Mouse (Mus musculus): ENCODE results near the gene Prkag2.

Gene Prkag2

GRCm38 (mm10) chr5:24969241-24969880 lies 131.1 kb downstream of the Prkag2 start:
- no peak for DNase-seq (ENCODE audit: low read depth, low spot score)

- no peak for DNase-seq (ENCODE audit: low read depth, low spot score)
Measured at GRCm38 (mm10) chr5:24968792-24969191, 131.7 kb downstream of the Prkag2 start.

- DNase-seq (ENCODE audit: low read depth, low spot score), result no peak
Measured at GRCm38 (mm10) chr5:24967898-24968535, 132.4 kb downstream of the Prkag2 start.

- no peak for DNase-seq (ENCODE audit: low read depth, low spot score)
Measured at GRCm38 (mm10) chr5:24963776-24964175, 136.7 kb downstream of the Prkag2 start.

GRCm38 (mm10) chr5:24960791-24961190 lies 139.7 kb downstream of the Prkag2 start:
- no peak for DNase-seq (ENCODE audit: low read depth, low spot score)

- no peak for DNase-seq (ENCODE audit: low read depth, low spot score)
Measured at GRCm38 (mm10) chr5:24959758-24960157, 140.7 kb downstream of the Prkag2 start.

GRCm38 (mm10) chr5:24958596-24958995 lies 141.8 kb downstream of the Prkag2 start:
- no peak for DNase-seq (ENCODE audit: low read depth, low spot score)

GRCm38 (mm10) chr5:24956891-24957290 lies 143.6 kb downstream of the Prkag2 start:
- DNase-seq (ENCODE audit: low read depth, low spot score), result no peak

GRCm38 (mm10) chr5:24952842-24953741 lies 147.3 kb downstream of the Prkag2 start:
- DNase-seq (ENCODE audit: low read depth, low spot score), result no peak

- no peak for DNase-seq (ENCODE audit: low read depth, low spot score)
Measured at GRCm38 (mm10) chr5:24952212-24952611, 148.2 kb downstream of the Prkag2 start.

GRCm38 (mm10) chr5:24950891-24951574 lies 149.4 kb downstream of the Prkag2 start:
- DNase-seq (ENCODE audit: low read depth, low spot score), result no peak

GRCm38 (mm10) chr5:24950039-24950438 lies 150.4 kb downstream of the Prkag2 start:
- no peak for DNase-seq (ENCODE audit: low read depth, low spot score)

- no peak for DNase-seq (ENCODE audit: low read depth, low spot score)
Measured at GRCm38 (mm10) chr5:24938046-24938822, 162.2 kb downstream of the Prkag2 start.

- DNase-seq (ENCODE audit: low read depth, low spot score), result no peak
Measured at GRCm38 (mm10) chr5:24936451-24936850, 164.0 kb downstream of the Prkag2 start.

GRCm38 (mm10) chr5:24935446-24935845 lies 165.0 kb downstream of the Prkag2 start:
- no peak for DNase-seq (ENCODE audit: low read depth, low spot score)

- DNase-seq (ENCODE audit: low read depth, low spot score), result no peak
Measured at GRCm38 (mm10) chr5:24933760-24934159, 166.7 kb downstream of the Prkag2 start.

- no peak for DNase-seq (ENCODE audit: low read depth, low spot score)
Measured at GRCm38 (mm10) chr5:24931578-24932185, 168.8 kb downstream of the Prkag2 start.

- DNase-seq (ENCODE audit: low read depth, low spot score), result no peak
Measured at GRCm38 (mm10) chr5:24930831-24931577, 169.4 kb downstream of the Prkag2 start.

GRCm38 (mm10) chr5:24928816-24929215 lies 171.6 kb downstream of the Prkag2 start:
- DNase-seq (ENCODE audit: low read depth, low spot score), result no peak

GRCm38 (mm10) chr5:24927706-24928105 lies 172.7 kb downstream of the Prkag2 start:
- no peak for DNase-seq (ENCODE audit: low read depth, low spot score)
